Mouse (Mus musculus): ENCODE results near the gene Wnt5b.

GRCm38 (mm10) chr6:119434394-119434793 lies 109.8 kb downstream of the Wnt5b start:
- TF ChIP-seq POLR2A (IDR thresholded peaks at IDR 0.05; ENCODE audit: extremely low read depth, insufficient read depth, low read length) (no peak), CTCF (IDR thresholded peaks at IDR 0.05; ENCODE audit: extremely low read depth, insufficient read depth, low read length) (no peak)
